Mouse (Mus musculus): Measurements from ENCODE around the gene Lime1.
A peak's percentile ranks its signal among the peaks of the same experiment; 100 is the strongest.

Gene Lime1

GRCm38 (mm10) chr2:181391022-181391421 is 11.1 kb downstream of the Lime1 start:
- no peak for DNase-seq (ENCODE audit: low spot score)

- DNase-seq (ENCODE audit: low spot score) = no peak
Measured at GRCm38 (mm10) chr2:181391541-181391940, 11.7 kb downstream of the Lime1 start.

GRCm38 (mm10) chr2:181392600-181393213 is 12.8 kb downstream of the Lime1 start:
- DNase-seq (ENCODE audit: low spot score) = peak; percentile 95

- DNase-seq (ENCODE audit: low spot score) = no peak
Measured at GRCm38 (mm10) chr2:181394086-181394485, 14.2 kb downstream of the Lime1 start.

- DNase-seq (ENCODE audit: low spot score) = no peak
Measured at GRCm38 (mm10) chr2:181397207-181397761, 17.4 kb downstream of the Lime1 start.

GRCm38 (mm10) chr2:181401497-181401896 is 21.6 kb downstream of the Lime1 start:
- DNase-seq (ENCODE audit: low spot score) = no peak

GRCm38 (mm10) chr2:181403722-181404121 is 23.8 kb downstream of the Lime1 start:
- no peak for DNase-seq (ENCODE audit: low spot score)

- DNase-seq (ENCODE audit: low spot score) = no peak
Measured at GRCm38 (mm10) chr2:181409643-181410042, 29.8 kb downstream of the Lime1 start.

GRCm38 (mm10) chr2:181410760-181411473 is 31.0 kb downstream of the Lime1 start:
- DNase-seq (ENCODE audit: low spot score) = peak; percentile 86

- no peak for DNase-seq (ENCODE audit: low spot score)
Measured at GRCm38 (mm10) chr2:181413141-181413540, 33.3 kb downstream of the Lime1 start.

- no peak for DNase-seq (ENCODE audit: low spot score)
Measured at GRCm38 (mm10) chr2:181415945-181416344, 36.1 kb downstream of the Lime1 start.

GRCm38 (mm10) chr2:181419359-181419758 is 39.5 kb downstream of the Lime1 start:
- no peak for DNase-seq (ENCODE audit: low spot score)

GRCm38 (mm10) chr2:181420426-181420825 is 40.5 kb downstream of the Lime1 start:
- DNase-seq (ENCODE audit: low spot score) = no peak

- no peak for DNase-seq (ENCODE audit: low spot score)
Measured at GRCm38 (mm10) chr2:181420903-181421638, 41.2 kb downstream of the Lime1 start.

- DNase-seq (ENCODE audit: low spot score) = no peak
Measured at GRCm38 (mm10) chr2:181423834-181424233, 44.0 kb downstream of the Lime1 start.
